Mouse (Mus musculus) cerebellum, adult 11 months (tissue): ENCODE measurements around the gene Sall1.

ENCODE experiments used
- DNase-seq: peaks from one replicate; pipeline ENCODE4 v3.0.0; 2022

Sall1 gene

GRCm38 (mm10) chr8:89037536-89038236 is 6.3 kb downstream of the Sall1 start:
- no peak for DNase-seq

DNA sequence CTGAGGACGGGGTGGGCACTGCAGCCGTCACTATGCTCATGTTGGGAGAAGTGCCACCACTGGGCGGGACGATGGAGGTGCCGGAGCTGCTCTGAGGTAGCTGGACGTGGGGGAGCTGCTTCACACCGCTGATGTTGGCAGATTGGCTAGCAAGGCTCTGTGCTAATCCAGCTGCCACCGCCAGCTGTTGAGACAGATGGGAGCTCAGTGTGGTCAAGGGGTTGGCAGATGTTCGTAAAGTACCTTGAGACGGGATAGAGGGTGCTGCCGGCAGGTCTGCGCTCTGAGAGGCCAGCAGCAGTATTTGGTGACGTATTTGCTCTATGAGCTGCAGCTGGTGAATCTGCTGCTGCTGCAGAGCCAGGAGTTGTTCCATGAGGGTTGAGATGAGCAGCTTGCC is 11.6 kb downstream of the Sall1 start:
- no peak for DNase-seq

DNA sequence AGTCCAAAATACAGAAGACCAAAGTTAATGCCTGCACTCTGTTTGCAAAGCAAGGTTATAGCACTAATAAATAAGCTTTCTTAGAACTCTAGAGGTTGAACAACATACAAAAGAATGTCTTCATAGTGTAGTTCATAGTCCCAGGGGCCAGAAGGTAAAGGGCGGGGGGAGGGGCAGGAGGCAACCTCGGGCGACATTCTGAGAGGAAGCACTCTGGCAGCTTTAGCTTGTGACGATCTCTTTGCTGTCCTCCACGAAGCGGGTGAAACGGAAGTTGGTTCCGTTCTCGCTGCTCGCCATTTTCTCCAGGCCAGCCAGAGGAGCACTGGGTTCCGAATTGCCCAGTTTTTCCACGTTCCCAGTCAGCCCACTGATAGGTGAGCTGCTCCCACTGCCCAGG is 15.8 kb downstream of the Sall1 start:
- no peak for DNase-seq

GRCm38 (mm10) chr8:89026139-89026520 is 17.8 kb downstream of the Sall1 start:
- DNase-seq: no peak

- no peak for DNase-seq
Observed at GRCm38 (mm10) chr8:89025281-89026138, 18.5 kb downstream of the Sall1 start.

DNA sequence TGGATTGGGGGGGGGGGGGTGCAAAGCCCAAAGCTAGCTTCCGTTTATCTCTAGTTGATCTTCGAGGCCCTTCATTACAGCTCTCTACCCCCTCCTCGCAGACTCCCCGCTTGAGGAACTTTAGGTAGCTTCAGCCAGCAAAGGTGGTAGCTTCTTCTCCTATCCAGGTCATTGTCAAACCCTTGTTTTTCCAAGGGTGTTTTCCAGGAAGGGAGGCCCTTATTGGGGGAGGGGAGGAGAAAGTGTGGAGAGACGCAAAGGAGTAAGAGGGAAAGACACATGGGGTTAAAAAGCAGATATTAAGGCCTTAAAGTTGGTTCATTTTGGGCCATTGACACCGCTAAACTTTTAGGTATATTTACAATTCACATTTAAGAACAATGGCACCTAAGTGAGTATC is 19.2 kb downstream of the Sall1 start:
- no peak for DNase-seq

DNA sequence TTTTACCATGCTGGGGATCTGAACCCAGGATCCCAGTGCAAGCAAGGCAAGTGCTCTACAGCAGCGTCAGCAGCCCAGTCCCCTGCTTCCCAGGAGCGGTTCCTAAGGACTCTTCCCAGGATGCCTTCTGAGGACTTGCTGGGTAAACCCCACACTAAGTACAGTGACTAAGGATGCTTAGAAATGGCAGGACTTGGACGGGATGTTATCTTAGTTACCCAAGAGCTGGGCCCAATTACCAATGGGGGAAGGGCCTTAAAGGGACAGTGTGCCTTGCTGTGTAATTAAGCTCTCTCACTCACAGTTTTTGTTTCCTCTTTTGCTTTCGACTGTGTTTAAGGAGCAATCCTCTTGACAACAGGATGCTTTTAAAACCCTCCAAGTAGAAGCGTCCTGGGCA is 22.8 kb downstream of the Sall1 start:
- DNase-seq: no peak

DNA sequence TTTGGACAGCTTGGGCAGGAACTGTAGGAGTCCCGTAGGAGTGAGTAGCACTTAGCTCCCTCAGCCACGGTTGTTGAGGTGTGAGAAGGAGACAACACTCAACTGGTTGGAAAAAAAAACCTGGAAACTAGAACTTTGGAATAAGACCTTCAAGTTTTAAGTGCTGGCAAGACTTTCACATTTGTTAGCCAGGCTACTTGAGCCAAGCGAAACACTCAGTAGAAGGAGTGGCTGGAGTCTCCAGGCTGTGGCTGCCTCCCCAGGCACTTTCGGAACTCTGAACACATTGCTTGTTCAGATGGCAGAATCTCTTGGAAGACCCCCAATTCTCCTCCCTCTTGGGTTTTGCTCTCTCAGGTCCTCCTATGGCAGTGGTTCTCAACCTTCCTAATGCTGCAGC is 26.1 kb downstream of the Sall1 start:
- no peak for DNase-seq

GRCm38 (mm10) chr8:89016465-89017070 is 27.4 kb downstream of the Sall1 start:
- DNase-seq: no peak

DNA sequence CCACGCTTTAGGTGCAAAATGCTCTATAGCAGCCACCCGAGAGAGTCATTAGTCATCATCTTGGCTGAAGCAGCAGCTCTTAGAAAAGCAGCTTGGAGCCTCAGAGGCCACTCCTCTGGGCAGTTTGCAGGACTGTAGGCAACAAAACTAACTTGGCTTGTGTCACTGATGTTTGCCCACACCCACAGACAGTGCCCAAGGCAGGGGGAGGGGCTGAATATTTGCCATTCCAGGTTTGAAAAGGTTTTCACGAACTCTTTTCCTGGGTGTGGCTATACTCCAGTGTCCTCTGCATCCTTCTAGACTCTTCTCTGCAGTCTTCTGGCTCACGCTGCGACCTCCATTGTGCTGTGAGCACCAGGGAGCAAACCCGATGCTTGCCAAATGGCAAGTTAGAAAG is 28.4 kb downstream of the Sall1 start:
- no peak for DNase-seq

DNA sequence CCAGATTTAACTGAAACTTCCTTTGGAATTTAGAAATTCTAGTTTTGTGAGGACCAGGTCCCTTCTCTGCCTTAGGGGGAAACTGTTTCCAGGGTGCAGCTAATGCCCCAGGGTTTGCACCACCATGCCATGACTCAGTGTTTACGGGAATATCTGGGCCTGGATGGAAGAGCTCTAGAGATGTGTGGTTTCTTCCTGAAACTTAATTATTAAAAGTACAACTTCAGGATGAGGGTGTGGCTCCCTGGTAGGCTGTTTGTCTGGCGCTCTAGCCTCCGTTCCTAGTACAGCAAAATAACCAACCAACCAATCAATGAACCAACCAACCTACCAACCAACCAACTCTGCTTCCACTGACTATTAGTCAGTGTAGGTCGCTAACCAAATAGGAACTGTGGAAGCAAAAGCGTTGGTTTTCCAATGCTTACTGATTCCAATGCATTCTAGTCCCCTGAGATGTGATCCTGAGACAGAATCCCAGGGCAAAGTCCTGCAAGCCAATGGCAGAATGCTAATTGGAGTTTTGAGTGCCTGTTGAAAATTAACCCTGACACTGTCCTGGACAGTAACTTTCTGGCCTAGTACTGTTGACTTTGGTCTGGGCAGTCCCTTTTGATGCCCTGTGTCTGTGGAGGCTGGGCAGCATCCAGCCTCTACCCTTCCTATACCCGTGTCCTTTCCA is 31.0 kb downstream of the Sall1 start:
- DNase-seq: no peak

- DNase-seq: no peak
Observed at GRCm38 (mm10) chr8:89012024-89012712, 31.8 kb downstream of the Sall1 start.

DNA sequence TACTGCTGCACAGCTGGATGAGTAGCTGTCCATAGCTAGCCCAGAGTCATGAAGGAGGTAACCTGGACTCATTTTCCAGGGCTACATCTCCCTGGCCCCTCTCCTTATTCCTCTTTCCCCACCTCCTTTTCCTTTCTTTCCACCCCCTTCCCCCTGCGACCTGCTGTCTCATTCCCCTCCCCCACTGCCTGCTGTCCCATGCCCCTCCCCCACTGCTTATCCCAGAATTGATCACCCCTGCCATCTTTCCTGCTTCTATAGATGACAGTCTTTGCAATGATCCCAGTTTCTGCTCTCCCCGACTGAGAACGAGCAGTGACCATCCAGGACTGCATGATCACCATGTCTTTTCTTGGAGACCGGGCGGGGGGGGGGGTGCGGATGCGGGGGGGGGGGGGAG is 35.2 kb downstream of the Sall1 start:
- DNase-seq: no peak

DNA sequence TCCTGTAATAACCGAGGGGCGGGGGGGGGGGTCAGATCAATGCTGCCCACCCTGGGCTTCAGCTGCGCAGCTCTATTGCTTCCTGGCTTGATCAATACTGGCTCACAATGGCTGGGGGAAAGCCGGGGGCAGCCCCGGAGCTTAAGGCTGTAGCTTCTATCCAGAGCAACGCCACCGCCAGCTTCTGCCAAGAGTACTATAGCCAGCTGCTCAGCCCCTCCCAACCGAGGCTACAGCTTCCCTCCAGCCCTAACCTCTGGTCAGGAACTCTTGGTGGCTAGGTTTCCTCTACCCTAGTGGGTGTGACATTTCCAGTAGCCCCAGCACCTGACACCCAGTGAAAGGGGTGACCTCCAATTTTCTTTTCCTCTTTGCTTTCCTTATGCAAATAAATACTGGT is 36.8 kb downstream of the Sall1 start:
- DNase-seq: no peak

GRCm38 (mm10) chr8:89006426-89006825 is 37.5 kb downstream of the Sall1 start:
- no peak for DNase-seq

- DNase-seq: no peak
Observed at GRCm38 (mm10) chr8:89005797-89006196, 38.2 kb downstream of the Sall1 start.

DNA sequence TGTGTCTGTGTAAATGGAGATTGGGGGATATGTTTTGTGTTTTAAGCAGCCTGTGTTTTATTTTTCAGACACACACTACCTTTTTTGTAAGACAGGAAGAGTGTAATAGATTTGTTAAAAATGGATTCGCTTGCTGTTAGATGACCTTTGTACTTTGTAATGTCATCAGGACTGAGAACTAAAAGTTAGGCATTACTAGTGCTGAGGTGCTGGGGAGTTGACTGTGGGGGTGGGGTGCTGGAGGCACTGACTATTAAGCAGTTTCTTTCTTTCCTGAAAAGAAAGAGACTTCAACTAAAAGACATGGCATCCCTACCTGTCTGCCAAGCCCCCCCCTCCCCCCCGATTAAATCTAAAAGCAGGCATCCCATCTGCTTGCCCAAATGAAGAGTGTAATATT is 39.9 kb downstream of the Sall1 start:
- no peak for DNase-seq

- DNase-seq: no peak
Observed at GRCm38 (mm10) chr8:89003336-89003896, 40.5 kb downstream of the Sall1 start.

DNA sequence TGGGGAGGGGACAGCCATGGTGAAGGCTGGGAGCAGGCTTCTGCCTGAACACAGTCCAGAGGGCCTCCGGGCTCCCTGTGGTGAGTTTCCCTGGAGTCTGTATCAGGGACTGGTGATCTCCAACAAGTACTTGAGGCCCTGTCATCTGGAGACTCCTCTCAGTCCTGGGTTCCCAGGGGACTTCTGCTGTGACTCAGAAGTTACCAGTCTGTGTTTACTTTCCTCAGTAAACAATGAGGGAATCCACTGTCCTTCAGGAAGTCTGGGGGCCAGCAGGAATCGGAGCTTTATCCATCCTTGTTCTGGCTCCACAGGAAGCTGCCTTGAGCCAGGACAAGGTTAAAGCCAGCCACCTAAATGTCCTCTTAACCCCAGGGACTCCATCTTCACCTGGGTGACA is 41.8 kb downstream of the Sall1 start:
- no peak for DNase-seq

DNA sequence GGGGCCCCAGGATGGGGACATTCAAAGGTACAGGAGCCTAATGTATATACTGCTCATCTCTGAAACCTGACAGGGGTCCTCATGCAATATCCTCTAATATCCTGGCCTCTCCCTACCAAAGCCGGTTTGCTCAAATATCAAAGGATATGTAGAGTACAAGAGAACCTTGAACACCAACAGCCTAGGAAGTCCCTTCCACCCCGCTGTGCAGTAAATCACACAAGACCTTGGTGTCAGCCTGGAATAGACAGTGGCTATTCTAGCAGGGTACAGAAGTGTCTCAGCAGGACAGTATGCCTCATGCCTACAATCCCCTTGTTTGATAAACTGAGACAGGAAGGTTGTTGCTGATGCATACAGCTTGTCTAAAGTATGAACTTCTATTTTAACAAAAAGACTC is 46.7 kb downstream of the Sall1 start:
- no peak for DNase-seq

- no peak for DNase-seq
Observed at GRCm38 (mm10) chr8:88991780-88992509, 52.0 kb downstream of the Sall1 start.

- no peak for DNase-seq
Observed at GRCm38 (mm10) chr8:88991176-88991575, 52.8 kb downstream of the Sall1 start.
